Mouse (Mus musculus): ENCODE results near the gene Poln. TPM values are rescaled to one million over a fixed set of nuclear protein-coding genes. Genes with fewer than 3 reads are reported as not detected.
A peak's percentile ranks its signal among the peaks of the same experiment; 100 is the strongest.

Gene Poln
- polyA plus RNA-seq, 1 experiment from 2014 or later = 0.98 TPM

DNA sequence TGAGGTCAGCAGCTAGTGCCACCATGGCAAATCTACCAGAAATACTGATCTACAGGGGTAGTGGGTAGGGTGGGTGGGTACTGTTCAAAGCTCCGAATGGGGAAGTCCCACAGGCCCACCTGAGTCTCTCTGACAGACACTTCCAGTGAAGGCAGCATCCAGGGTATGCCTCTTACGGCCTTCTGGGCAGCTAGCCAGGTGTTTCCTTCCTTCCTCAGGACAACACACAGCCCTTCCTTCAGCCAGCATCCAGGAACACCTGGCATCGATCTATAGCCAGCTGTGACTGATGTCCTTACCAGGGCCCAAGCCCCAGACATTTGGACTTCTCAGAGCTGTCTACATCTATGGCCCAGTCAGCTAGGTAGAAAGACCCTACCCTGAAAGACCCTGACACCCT is 13.2 kb upstream of the Poln start:
- no peak overlapping the region for H3K9ac ChIP-seq

DNA sequence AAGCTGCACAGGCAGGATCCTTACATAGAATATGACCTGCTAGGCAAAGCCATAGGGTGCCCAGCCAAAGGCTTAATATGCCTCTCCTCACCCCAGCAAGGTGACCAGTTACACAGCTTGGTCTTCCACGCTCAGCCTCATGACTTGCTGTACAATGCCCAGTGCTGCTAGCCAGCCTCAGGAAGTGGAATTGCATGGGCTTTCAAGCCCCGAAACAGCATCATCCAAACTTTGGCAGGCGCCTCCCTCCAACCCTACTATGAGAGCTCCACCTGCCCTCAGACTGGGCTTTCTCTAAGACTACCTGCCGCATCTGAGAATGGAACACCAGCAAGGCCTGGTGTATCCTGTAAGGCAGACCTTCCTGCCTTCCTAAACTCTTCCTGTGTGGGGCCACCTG is 8.6 kb upstream of the Poln start:
- no peak for ATAC-seq (ENCODE audit: low FRiP score)
- H3K9ac ChIP-seq = no peak overlapping the region
- no peak for DNase-seq (ENCODE audit: low spot score)
- H3K9me3 ChIP-seq (ENCODE audit: control insufficient read depth, low read length) = no peaks in the 10 kb centered on the region
- H3K4me1 ChIP-seq (replicated peaks; ENCODE audit: control insufficient read depth, insufficient read depth, low read length) = no peaks in the 10 kb centered on the region
- no peak overlapping the region for H3K4me2 ChIP-seq (replicated peaks)
- WGBS = 89% methylated on average over 4 of the region's 4 CpGs
- peaks cover 96% of the 10 kb centered on the region for H3K36me3 ChIP-seq (replicated peaks; ENCODE audit: control insufficient read depth, insufficient read depth)
- H3K27me3 ChIP-seq (ENCODE audit: control insufficient read depth, insufficient read depth, low read length) = no peaks in the 10 kb centered on the region
- no peak overlapping the region for H3K27ac ChIP-seq
- no peak overlapping the region for H3K4me3 ChIP-seq (replicated peaks; ENCODE audit: low read length)

More for the DNA sequence above, 13.2 kb upstream of the Poln start:
- Histone ChIP-seq H3K27ac (no peak overlapping the region), H3K27me3 (ENCODE audit: control insufficient read depth, insufficient read depth, low read length) (no peaks in the 10 kb centered on the region), H3K4me3 (replicated peaks; ENCODE audit: low read length) (no peak overlapping the region), H3K4me1 (replicated peaks; ENCODE audit: control insufficient read depth, insufficient read depth, low read length) (peaks cover 38% of the 10 kb centered on the region), H3K9me3 (ENCODE audit: control insufficient read depth, low read length) (no peaks in the 10 kb centered on the region), H3K36me3 (replicated peaks; ENCODE audit: control insufficient read depth, insufficient read depth) (peaks cover 58% of the 10 kb centered on the region), H3K4me2 (replicated peaks) (no peak overlapping the region)
- no peak for ATAC-seq (ENCODE audit: low FRiP score)
- 80% methylated on average over 3 of the region's 3 CpGs for WGBS
- no peak for DNase-seq (ENCODE audit: low spot score)

DNA sequence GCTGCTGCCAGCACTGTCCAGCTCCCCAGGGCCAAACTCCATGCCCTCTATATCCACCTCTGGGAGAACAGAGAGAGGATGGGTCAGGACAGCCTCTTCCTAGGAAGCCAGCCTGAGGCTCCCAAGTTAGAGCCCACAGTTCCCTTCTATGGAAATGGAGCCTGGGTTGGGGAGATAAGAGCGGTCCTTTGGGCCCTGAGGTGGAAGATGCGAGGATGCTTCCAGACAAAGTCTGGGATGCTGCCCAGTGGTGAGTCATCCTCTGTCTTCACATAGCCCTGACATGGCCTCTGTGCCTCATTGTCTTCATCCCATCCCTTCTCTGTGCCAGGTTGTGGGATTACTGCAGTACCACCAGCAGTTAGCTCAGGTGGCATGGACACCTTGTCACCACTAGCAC is 7.8 kb upstream of the Poln start:
- H3K4me2 ChIP-seq (replicated peaks) = no peak overlapping the region
- peaks cover 88% of the 10 kb centered on the region for H3K36me3 ChIP-seq (replicated peaks; ENCODE audit: control insufficient read depth, insufficient read depth)
- H3K9ac ChIP-seq = no peak overlapping the region
- H3K27me3 ChIP-seq (ENCODE audit: control insufficient read depth, insufficient read depth, low read length) = no peaks in the 10 kb centered on the region
- H3K27ac ChIP-seq = no peak overlapping the region
- no peaks in the 10 kb centered on the region for H3K9me3 ChIP-seq (ENCODE audit: control insufficient read depth, low read length)
- 100% methylated on average over 2 of the region's 2 CpGs for WGBS
- no peaks in the 10 kb centered on the region for H3K4me1 ChIP-seq (replicated peaks; ENCODE audit: control insufficient read depth, insufficient read depth, low read length)
- DNase-seq (ENCODE audit: low spot score) (no peak), ATAC-seq (ENCODE audit: low FRiP score) (no peak)
- H3K4me3 ChIP-seq (replicated peaks; ENCODE audit: low read length) = no peak overlapping the region

GRCm38 (mm10) chr5:34176691-34177090 is 7.4 kb upstream of the Poln start:
- no peak overlapping the region for H3K9ac ChIP-seq
- ATAC-seq (ENCODE audit: low FRiP score) (no peak), DNase-seq (ENCODE audit: low spot score) (no peak)
- no peaks in the 10 kb centered on the region for H3K9me3 ChIP-seq (ENCODE audit: control insufficient read depth, low read length)
- WGBS = 66% methylated on average over 10 of the region's 10 CpGs
- no peaks in the 10 kb centered on the region for H3K4me1 ChIP-seq (replicated peaks; ENCODE audit: control insufficient read depth, insufficient read depth, low read length)
- no peak overlapping the region for H3K27ac ChIP-seq
- H3K36me3 ChIP-seq (replicated peaks; ENCODE audit: control insufficient read depth, insufficient read depth) = peaks cover 84% of the 10 kb centered on the region
- no peak overlapping the region for H3K4me2 ChIP-seq (replicated peaks)
- no peaks in the 10 kb centered on the region for H3K27me3 ChIP-seq (ENCODE audit: control insufficient read depth, insufficient read depth, low read length)
- no peak overlapping the region for H3K4me3 ChIP-seq (replicated peaks; ENCODE audit: low read length)

- H3K4me1 ChIP-seq (replicated peaks; ENCODE audit: control insufficient read depth, insufficient read depth, low read length) = no peaks in the 10 kb centered on the region
- H3K27me3 ChIP-seq (ENCODE audit: control insufficient read depth, insufficient read depth, low read length) = no peaks in the 10 kb centered on the region
- H3K9me3 ChIP-seq (ENCODE audit: control insufficient read depth, low read length) = no peaks in the 10 kb centered on the region
- H3K36me3 ChIP-seq (replicated peaks; ENCODE audit: control insufficient read depth, insufficient read depth) = peaks cover 73% of the 10 kb centered on the region
- H3K4me2 ChIP-seq (replicated peaks) = no peak overlapping the region
- 22% methylated on average over 5 of the region's 5 CpGs for WGBS
- no peak overlapping the region for H3K9ac ChIP-seq
- ATAC-seq (ENCODE audit: low FRiP score) (no peak), DNase-seq (ENCODE audit: low spot score) (no peak)
- no peak overlapping the region for H3K4me3 ChIP-seq (replicated peaks; ENCODE audit: low read length)
- H3K27ac ChIP-seq = no peak overlapping the region
These were observed 6.1 kb upstream of the Poln start for GRCm38 (mm10) chr5:34175403-34175694.

DNA sequence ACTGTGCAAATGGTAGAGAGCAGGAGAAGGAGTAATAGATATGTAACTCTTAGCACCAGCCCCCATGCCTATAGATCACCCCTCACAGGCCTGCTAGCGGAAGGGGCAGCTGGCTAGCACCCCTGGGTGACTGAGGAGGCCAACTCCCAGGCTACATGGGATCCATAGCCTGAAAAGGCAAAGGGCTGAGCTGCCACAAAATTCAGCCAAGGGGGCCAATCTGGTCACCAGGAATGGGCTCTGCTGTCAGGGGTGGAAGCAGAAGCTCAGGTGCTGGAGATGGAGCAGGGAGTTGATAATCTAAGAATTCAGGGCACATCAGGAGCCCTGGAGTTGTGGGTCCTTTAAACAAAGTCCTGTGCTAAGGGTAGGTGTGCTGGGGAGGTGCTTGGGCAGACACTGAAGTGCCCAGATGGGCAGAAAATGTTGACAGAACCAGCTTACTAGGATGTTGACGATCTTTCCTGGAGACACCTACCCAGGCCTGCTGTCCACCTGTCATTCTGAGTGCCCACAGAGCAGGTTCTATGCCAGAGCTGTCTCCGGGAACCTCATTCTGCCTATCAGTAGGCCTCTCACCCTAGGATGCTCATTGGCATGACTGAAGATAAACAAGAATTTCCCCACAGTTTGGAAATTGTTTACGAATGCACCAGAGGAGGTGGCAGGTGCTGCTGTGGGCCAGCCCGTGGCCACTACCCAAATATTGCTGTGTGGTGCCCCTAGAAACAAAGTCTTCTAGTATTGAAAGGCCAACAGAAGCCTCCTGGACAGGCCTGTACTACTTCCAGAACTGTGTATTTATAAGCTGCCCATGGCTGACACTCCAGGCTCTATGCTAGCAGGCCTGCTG is 5.5 kb upstream of the Poln start:
- peaks cover 67% of the 10 kb centered on the region for H3K36me3 ChIP-seq (replicated peaks; ENCODE audit: control insufficient read depth, insufficient read depth)
- WGBS = 71% methylated on average over 5 of the region's 5 CpGs
- no peak overlapping the region for H3K9ac ChIP-seq
- H3K4me3 ChIP-seq (replicated peaks; ENCODE audit: low read length) = no peak overlapping the region
- 0 out of 2 replicates have a peak, but pooled peaks cover 5% of the 10 kb centered on the region for H3K4me1 ChIP-seq (replicated peaks; ENCODE audit: control insufficient read depth, insufficient read depth, low read length)
- H3K27me3 ChIP-seq (ENCODE audit: control insufficient read depth, insufficient read depth, low read length) = no peaks in the 10 kb centered on the region
- no peak overlapping the region for H3K4me2 ChIP-seq (replicated peaks)
- no peak for ATAC-seq (ENCODE audit: low FRiP score)
- H3K9me3 ChIP-seq (ENCODE audit: control insufficient read depth, low read length) = no peaks in the 10 kb centered on the region
- no peak overlapping the region for H3K27ac ChIP-seq
- DNase-seq (ENCODE audit: low spot score) = no peak

GRCm38 (mm10) chr5:34174021-34174420 is 4.8 kb upstream of the Poln start:
- Histone ChIP-seq H3K27ac (no peak overlapping the region), H3K36me3 (replicated peaks; ENCODE audit: control insufficient read depth, insufficient read depth) (peaks cover 60% of the 10 kb centered on the region), H3K9ac (no peak overlapping the region), H3K4me1 (replicated peaks; ENCODE audit: control insufficient read depth, insufficient read depth, low read length) (0 out of 2 replicates have a peak, but pooled peaks cover 7% of the 10 kb centered on the region), H3K27me3 (ENCODE audit: control insufficient read depth, insufficient read depth, low read length) (no peaks in the 10 kb centered on the region), H3K4me3 (replicated peaks; ENCODE audit: low read length) (no peak overlapping the region), H3K4me2 (replicated peaks) (no peak overlapping the region), H3K9me3 (ENCODE audit: control insufficient read depth, low read length) (no peaks in the 10 kb centered on the region)
- ATAC-seq (ENCODE audit: low FRiP score) (no peak), DNase-seq (ENCODE audit: low spot score) (no peak)
- WGBS = 89% methylated on average over 2 of the region's 2 CpGs

GRCm38 (mm10) chr5:34170726-34171125 is 1.5 kb upstream of the Poln start:
- no peak for ATAC-seq (ENCODE audit: low FRiP score)
- H3K4me3 ChIP-seq (replicated peaks; ENCODE audit: low read length) = no peak overlapping the region
- H3K9me3 ChIP-seq (ENCODE audit: control insufficient read depth, low read length) = no peaks in the 10 kb centered on the region
- H3K4me1 ChIP-seq (replicated peaks; ENCODE audit: control insufficient read depth, insufficient read depth, low read length) = peaks cover 19% of the 10 kb centered on the region; the same call in 1 of the 2 replicates
- H3K4me2 ChIP-seq (replicated peaks) = no peak overlapping the region
- 83% methylated on average over 4 of the region's 4 CpGs for whole genome bisulfite sequencing
- H3K36me3 ChIP-seq (replicated peaks; ENCODE audit: control insufficient read depth, insufficient read depth) = peaks cover 29% of the 10 kb centered on the region
- no peak for DNase-seq (ENCODE audit: low spot score)
- no peak overlapping the region for H3K27ac ChIP-seq
- H3K9ac ChIP-seq = no peak overlapping the region
- no peaks in the 10 kb centered on the region for H3K27me3 ChIP-seq (ENCODE audit: control insufficient read depth, insufficient read depth, low read length)

DNA sequence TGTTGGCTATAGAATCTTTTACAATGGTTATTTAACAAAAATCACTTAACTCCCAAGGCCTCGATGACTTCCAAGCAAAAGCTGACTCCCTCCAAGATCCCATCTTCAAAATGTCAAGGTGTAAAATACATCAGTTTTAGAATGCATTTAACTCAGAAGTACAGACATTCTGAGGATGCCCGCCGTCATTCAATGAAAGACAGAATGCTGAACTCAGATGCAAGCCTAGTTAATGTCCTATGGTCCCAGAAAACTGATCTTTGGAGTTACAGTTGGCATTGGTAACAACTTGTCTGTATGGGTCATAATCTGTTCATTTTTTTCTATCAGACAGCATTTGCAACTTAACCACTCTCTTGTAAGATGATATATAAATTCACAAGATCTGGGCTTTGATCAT is 706 bp upstream of the Poln start:
- 87% methylated on average over 3 of the region's 3 CpGs for WGBS
- DNase-seq (ENCODE audit: low spot score) = no peak
- Histone ChIP-seq H3K27ac (peak overlapping the region; percentile 86), H3K36me3 (replicated peaks; ENCODE audit: control insufficient read depth, insufficient read depth) (peaks cover 21% of the 10 kb centered on the region), H3K9ac (peak overlapping the region; percentile 51), H3K4me3 (replicated peaks; ENCODE audit: low read length) (peak overlapping the region; percentile 72), H3K4me1 (replicated peaks; ENCODE audit: control insufficient read depth, insufficient read depth, low read length) (peaks cover 19% of the 10 kb centered on the region; the same call in 1 of the 2 replicates), H3K9me3 (ENCODE audit: control insufficient read depth, low read length) (no peaks in the 10 kb centered on the region), H3K27me3 (ENCODE audit: control insufficient read depth, insufficient read depth, low read length) (no peaks in the 10 kb centered on the region), H3K4me2 (replicated peaks) (peak overlapping the region; percentile 58)
- no peak for ATAC-seq (ENCODE audit: low FRiP score)

Measured in hindbrain, embryonic 14.5 days (tissue).